Mouse (Mus musculus): ENCODE data around the gene Ppp1r16b.

Gene Ppp1r16b

GRCm38 (mm10) chr2:158667671-158668432 lies 2.7 kb downstream of the Ppp1r16b start:
- DNase-seq (ENCODE audit: low read depth, low spot score), result no peak

- no peak for DNase-seq (ENCODE audit: low read depth, low spot score)
These were observed 3.3 kb downstream of the Ppp1r16b start for GRCm38 (mm10) chr2:158668433-158669010.

- no peak for DNase-seq (ENCODE audit: low read depth, low spot score)
These were observed 4.3 kb downstream of the Ppp1r16b start for GRCm38 (mm10) chr2:158669199-158670195.

GRCm38 (mm10) chr2:158670571-158670970 lies 5.4 kb downstream of the Ppp1r16b start:
- DNase-seq (ENCODE audit: low read depth, low spot score), result no peak

GRCm38 (mm10) chr2:158672829-158673228 lies 7.6 kb downstream of the Ppp1r16b start:
- no peak for DNase-seq (ENCODE audit: low read depth, low spot score)

GRCm38 (mm10) chr2:158673493-158673892 lies 8.3 kb downstream of the Ppp1r16b start:
- DNase-seq (ENCODE audit: low read depth, low spot score), result no peak

- no peak for DNase-seq (ENCODE audit: low read depth, low spot score)
These were observed 8.9 kb downstream of the Ppp1r16b start for GRCm38 (mm10) chr2:158674131-158674530.

- no peak for DNase-seq (ENCODE audit: low read depth, low spot score)
These were observed 9.6 kb downstream of the Ppp1r16b start for GRCm38 (mm10) chr2:158674759-158675158.

GRCm38 (mm10) chr2:158675161-158675560 lies 10.0 kb downstream of the Ppp1r16b start:
- no peak for DNase-seq (ENCODE audit: low read depth, low spot score)

- no peak for DNase-seq (ENCODE audit: low read depth, low spot score)
These were observed 10.8 kb downstream of the Ppp1r16b start for GRCm38 (mm10) chr2:158675907-158676533.

- DNase-seq (ENCODE audit: low read depth, low spot score), result no peak
These were observed 12.7 kb downstream of the Ppp1r16b start for GRCm38 (mm10) chr2:158677946-158678345.

- no peak for DNase-seq (ENCODE audit: low read depth, low spot score)
These were observed 13.9 kb downstream of the Ppp1r16b start for GRCm38 (mm10) chr2:158679091-158679490.

GRCm38 (mm10) chr2:158680357-158680889 lies 15.2 kb downstream of the Ppp1r16b start:
- no peak for DNase-seq (ENCODE audit: low read depth, low spot score)

GRCm38 (mm10) chr2:158681714-158682113 lies 16.5 kb downstream of the Ppp1r16b start:
- no peak for DNase-seq (ENCODE audit: low read depth, low spot score)

GRCm38 (mm10) chr2:158682344-158683037 lies 17.3 kb downstream of the Ppp1r16b start:
- DNase-seq (ENCODE audit: low read depth, low spot score), result no peak

- no peak for DNase-seq (ENCODE audit: low read depth, low spot score)
These were observed 17.8 kb downstream of the Ppp1r16b start for GRCm38 (mm10) chr2:158683038-158683413.

GRCm38 (mm10) chr2:158684247-158684843 lies 19.1 kb downstream of the Ppp1r16b start:
- no peak for DNase-seq (ENCODE audit: low read depth, low spot score)

GRCm38 (mm10) chr2:158684910-158685309 lies 19.7 kb downstream of the Ppp1r16b start:
- no peak for DNase-seq (ENCODE audit: low read depth, low spot score)

- DNase-seq (ENCODE audit: low read depth, low spot score), result no peak
These were observed 21.2 kb downstream of the Ppp1r16b start for GRCm38 (mm10) chr2:158686394-158686793.

- no peak for DNase-seq (ENCODE audit: low read depth, low spot score)
These were observed 22.6 kb downstream of the Ppp1r16b start for GRCm38 (mm10) chr2:158687804-158688241.

Data from retina, postnatal 7 days (tissue).